Mouse (Mus musculus): ENCODE measurements around the gene Zfp777. TPM values are rescaled to one million over a fixed set of nuclear protein-coding genes. Genes with fewer than 3 reads are reported as not detected.
A peak's percentile ranks its signal among the peaks of the same experiment; 100 is the strongest.

The Zfp777 gene
- total RNA-seq (2021): 10 to 100 TPM; 30.9 to 34.3 TPM
- long read RNA-seq, transcript Zfp777-202 (6 exons, 3,111 nt): major isoform, 25 of 49 reads
- long read RNA-seq, transcript Zfp777-201 (6 exons, 3,184 nt): minor isoform, 6 of 49 reads
- long read RNA-seq, partial matches to known transcripts: 3 of 49 reads
- long read RNA-seq, other reads (novel, unspliced or antisense): 15 of 49 reads

DNA sequence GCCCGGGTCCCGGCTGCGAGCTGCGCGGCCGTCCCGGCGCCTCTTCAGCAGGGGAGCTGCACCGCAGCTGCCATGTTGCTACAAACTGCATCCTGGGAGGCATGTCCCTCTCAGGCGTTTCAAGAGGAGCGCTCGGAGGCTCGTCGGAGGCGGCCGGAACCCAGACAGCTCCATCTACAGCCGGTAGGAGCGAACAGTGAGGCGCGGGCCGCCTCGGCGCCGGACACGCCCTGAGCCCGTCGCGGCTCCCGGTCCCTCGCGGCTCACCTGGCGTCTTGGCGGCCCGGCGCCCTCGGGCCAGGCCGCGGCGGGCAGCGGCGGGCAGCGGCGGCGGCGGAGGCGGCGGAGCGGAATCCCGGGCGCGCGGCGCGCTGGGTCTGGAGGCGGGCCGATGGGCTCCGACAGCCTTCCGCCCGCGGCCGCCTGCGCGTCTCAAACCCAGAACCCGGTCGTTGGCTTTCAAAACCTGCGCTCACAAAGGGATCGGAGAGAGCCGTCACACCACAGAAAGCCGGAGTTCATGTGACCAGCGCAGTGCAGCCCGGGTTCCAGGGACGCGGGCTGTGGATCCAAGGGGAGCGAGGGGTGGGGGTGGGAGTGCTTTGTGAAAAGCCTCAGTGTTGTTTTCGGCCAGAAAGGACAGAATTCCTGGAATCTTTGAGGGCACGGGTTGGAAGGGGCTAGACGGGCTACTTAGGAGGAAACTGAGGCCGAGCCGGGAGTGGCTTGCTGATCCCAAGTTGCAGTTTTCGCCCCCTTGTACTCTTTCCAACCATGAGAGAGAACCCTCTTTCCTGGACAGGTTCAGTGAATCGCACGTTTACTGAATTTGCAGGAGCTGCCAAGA, at the start of gene Zfp777:
Zfp777 (minus strand) TSS at position 486 of the 847 bp plus-strand sequence.
- peak; percentile 62 to 82 for DNase-seq (ENCODE audit: low spot score in 2 of 2)

DNA sequence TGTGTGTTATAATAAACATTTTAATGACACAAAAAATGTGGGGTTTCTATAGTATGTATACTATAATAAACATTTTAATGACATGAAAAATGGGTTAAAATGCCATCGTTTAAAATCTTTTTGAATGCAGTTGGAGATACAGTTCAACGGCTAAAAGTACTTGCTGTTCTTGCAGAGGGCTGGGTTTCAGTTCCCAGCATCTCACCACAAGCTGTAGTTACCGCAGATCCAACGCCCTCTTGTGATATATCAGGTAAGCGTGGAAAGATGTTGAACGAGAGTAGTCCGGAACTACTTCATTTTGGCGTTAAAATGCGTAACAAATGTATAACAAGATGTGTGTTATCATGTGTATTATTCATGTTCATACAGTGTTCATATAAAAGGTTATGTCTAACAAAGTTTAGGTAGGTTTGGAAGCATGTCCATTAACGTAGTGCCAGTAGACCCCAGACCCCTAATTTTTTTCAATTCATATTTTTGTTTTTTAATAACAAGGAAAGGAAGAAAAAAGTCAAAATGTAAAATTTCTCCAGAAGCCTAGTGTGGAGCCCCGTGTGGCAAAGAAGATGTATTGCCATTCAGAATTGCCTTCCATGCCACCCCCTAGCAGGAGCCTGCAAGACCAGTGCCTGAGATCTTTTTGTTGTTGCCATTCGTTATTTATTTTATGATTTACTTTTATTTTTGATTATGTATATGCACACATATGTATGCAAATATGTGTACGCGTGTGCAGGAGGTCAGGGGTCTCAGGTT, 38.4 kb upstream of the Zfp777 start:
- no peak for DNase-seq (ENCODE audit: low spot score in 2 of 2)

DNA sequence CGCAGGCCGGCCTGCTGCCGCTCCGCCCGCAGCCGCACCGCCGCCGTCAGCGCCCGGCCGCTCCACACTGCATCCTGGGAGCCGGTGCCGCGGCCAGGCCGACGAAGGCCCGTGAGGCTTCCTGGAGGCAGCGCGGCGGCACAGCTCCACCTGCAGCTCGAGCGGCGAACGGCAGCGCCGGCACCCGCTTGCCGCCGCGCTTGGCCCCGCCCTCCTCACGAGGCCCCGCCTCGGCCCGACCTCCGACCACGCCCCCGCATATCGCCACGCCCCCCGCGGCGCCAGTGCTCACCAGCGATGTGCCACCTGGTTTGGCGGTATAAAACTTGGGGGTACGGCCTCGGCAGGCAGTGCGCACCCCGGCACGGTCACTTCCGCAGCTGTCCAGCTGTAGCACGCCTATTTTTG, 37.8 kb upstream of the Zfp777 start, which contains the start of gene Zfp746:
Zfp746 (minus strand) TSS at position 123 of the 408 bp plus-strand sequence.
- DNase-seq (ENCODE audit: low spot score in 2 of 2): peak; percentile 89 to 95

GRCm38 (mm10) chr6:48085521-48086404, 37.1 kb upstream of the Zfp777 start:
- peak; percentile 25 to 58 for DNase-seq (ENCODE audit: low spot score in 2 of 2)

- DNase-seq (ENCODE audit: low spot score in 2 of 2): no peak
Observed at GRCm38 (mm10) chr6:48083733-48084191, 35.1 kb upstream of the Zfp777 start.

- no peak for DNase-seq (ENCODE audit: low spot score in 2 of 2)
Observed at GRCm38 (mm10) chr6:48081952-48082351, 33.2 kb upstream of the Zfp777 start.

- no peak for DNase-seq (ENCODE audit: low spot score in 2 of 2)
Observed at GRCm38 (mm10) chr6:48081021-48081420, 32.3 kb upstream of the Zfp777 start.

GRCm38 (mm10) chr6:48073316-48073715, 24.6 kb upstream of the Zfp777 start:
- DNase-seq (ENCODE audit: low spot score in 2 of 2): no peak

DNA sequence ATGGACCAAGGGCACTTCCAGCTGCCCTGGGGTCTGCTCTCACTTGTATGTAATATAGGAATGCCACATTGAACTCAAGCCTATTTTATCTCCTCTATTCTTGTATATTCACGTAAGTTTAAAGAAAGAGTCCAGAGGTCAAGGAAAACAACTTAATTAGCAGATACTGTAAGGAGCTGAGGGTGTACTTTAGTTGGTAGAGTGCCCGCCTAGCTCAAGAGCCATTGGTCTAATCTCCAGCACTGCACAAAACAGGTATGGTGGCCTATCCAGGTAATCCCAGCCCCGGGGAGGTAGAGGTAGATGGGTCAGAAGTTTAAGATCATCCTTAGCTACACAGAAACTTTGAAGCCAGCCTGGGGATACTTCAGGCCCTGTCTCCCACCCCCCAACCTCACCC, 18.8 kb upstream of the Zfp777 start:
- no peak for DNase-seq (ENCODE audit: low spot score in 2 of 2)

DNA sequence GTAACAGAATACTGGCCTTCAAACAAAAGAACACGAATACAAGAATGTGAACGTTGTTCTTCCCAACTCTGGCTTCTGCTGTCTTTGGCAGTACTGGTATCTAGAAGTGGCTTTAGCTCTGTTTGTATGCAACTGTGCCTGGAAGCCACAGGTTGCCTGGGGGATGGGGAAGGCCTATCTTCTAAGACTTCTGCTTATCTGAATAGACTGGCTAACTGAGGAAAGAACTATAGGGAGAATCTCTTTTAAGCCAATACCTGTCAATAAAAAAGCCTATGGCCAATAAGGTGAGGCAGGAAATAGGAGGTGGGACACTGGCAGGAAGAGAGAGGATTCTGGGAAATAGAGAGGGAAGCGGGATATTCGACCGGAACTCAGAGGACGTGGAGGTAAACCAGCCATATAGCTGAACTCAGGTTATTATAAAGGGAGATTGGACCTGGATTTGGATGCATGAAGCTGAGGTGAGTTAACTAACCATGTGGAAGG, 16.9 kb upstream of the Zfp777 start:
- no peak for DNase-seq (ENCODE audit: low spot score in 2 of 2)

GRCm38 (mm10) chr6:48064451-48064850, 15.7 kb upstream of the Zfp777 start:
- DNase-seq (ENCODE audit: low spot score in 2 of 2): no peak

GRCm38 (mm10) chr6:48063940-48064339, 15.2 kb upstream of the Zfp777 start:
- DNase-seq (ENCODE audit: low spot score in 2 of 2): no peak

GRCm38 (mm10) chr6:48060895-48061294, 12.2 kb upstream of the Zfp777 start:
- no peak for DNase-seq (ENCODE audit: low spot score in 2 of 2)

GRCm38 (mm10) chr6:48060421-48060820, 11.7 kb upstream of the Zfp777 start:
- DNase-seq (ENCODE audit: low spot score in 2 of 2): no peak

- DNase-seq (ENCODE audit: low spot score in 2 of 2): no peak
Observed at GRCm38 (mm10) chr6:48052136-48052535, 3.4 kb upstream of the Zfp777 start.

- no peak for DNase-seq (ENCODE audit: low spot score in 2 of 2)
Observed at GRCm38 (mm10) chr6:48051666-48052065, 3.0 kb upstream of the Zfp777 start.

- no peak for DNase-seq (ENCODE audit: low spot score in 2 of 2)
Observed at GRCm38 (mm10) chr6:48049273-48050065, 758 bp upstream of the Zfp777 start.

DNA sequence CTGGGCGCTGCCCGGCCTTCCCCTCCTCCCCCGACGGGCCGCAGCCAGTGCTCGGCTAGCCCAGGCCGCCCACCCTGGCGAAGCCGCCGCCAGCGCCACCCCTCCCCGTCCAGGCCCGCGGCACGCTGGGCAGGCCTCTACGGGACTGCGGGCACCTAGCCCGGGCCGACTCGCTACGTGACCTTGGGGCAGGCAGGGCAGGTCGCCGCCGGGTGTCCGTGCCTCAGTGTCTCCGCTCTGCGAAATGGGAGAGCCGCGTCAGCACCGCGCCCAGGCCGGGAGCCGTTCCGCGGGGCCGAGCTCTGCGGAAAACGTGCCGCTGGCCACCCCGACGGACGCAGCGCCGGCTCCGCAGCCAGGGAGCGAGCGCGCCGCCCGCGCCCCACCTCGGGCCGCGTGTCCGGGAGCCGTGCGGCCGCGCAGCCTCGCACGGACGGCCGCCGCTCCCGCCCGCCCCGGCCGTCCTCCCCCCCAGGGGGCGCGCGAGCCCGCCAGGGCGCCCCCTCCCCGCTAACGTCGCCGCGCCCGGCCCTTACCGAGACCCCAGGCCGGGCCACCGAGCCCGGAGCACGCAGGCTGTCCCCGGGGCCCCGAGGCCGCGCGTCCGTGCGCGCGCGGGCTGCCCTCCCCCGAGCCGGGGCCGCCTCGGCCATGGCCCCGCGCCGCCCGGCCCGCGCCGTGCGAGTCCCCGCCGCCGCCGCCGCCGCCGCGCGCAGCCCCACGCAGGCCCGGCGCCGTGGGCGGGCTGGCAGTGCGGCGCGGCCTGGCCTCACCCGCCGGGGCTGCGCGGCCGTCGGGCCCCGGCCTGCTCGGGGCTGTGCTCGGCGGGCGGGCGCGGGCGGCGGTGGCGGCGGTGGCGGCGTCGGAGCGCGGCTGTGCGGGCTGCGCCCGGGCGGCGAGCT, 1.0 kb downstream of the Zfp777 start:
- DNase-seq (ENCODE audit: low spot score in 2 of 2): peak in 1 of 2 experiments; percentile 15

DNA sequence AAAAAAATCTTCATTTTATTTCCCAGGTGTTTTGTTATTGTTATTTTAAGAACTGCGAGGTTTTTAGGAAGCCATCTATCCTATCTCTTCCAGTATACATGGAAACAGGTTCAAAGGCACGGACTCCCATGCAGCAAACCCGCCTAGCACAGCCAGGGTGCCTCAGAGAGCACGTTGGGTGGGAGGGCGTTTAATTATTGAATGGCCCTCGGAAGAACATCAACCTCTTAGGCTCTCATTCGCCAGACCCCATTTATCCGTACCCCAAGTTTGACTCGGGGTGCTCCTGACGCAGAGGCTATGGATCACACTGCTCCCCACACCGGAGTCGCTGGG, 1.6 kb downstream of the Zfp777 start:
- DNase-seq (ENCODE audit: low spot score in 2 of 2): no peak

Measured in layer of hippocampus, adult 18-20 months (tissue).